8 mouse cellular contexts compared by ENCODE assay signal in genomic region chr9:20645121-20645520, GRCm38 (mm10). TPM values are rescaled to one million over a fixed set of nuclear protein-coding genes. Genes with fewer than 3 reads are reported as not detected.
DNase-seq lines count a peak whose midpoint lies in the region; ATAC-seq and TF ChIP-seq lines count a peak whose summit lies in the region.

No protein-coding gene starts in this region.

- peak overlapping the region; percentile 68 to 98 for H3K27ac ChIP-seq in heart, embryonic 14.5 days (replicated peaks in 1 of 2; ENCODE audit: control insufficient read depth in 1 of 2, insufficient read depth in 1 of 2, low read depth in 2 of 2, low read length in 2 of 2)
- H3K27ac ChIP-seq in embryonic facial prominence, embryonic 14.5 days (replicated peaks; ENCODE audit: low read depth, low read length): peak overlapping the region; percentile 83
- peak overlapping the region; percentile 75 for H3K27ac ChIP-seq in limb, embryonic 12.5 days
- peak overlapping the region; percentile 83 for H3K27ac ChIP-seq in midbrain, postnatal 0 days (ENCODE audit: low read depth, low read length)

- H3K4me1 ChIP-seq in heart, embryonic 14.5 days (ENCODE audit: control insufficient read depth in 2 of 2, insufficient read depth in 2 of 2, low read length in 2 of 2): peaks cover 4 to 22% of the 10 kb centered on the region in 2 experiments
- H3K4me1 ChIP-seq in embryonic facial prominence, embryonic 14.5 days (ENCODE audit: control insufficient read depth, insufficient read depth, low read length): no peaks in the 10 kb centered on the region; the same call in none of the 2 replicates
- H3K4me1 ChIP-seq in limb, embryonic 12.5 days (replicated peaks): peaks cover 26% of the 10 kb centered on the region
- H3K4me1 ChIP-seq in midbrain, postnatal 0 days (ENCODE audit: insufficient read depth, low read length): peaks cover 9% of the 10 kb centered on the region; the same call in 1 of the 2 replicates

- no peak for ATAC-seq in heart, embryonic 14.5 days (ENCODE audit: insufficient number of reproducible peaks, insufficient read depth, low FRiP score, low read depth)
- ATAC-seq in embryonic facial prominence, embryonic 14.5 days (ENCODE audit: low read depth): no peak
- no peak for ATAC-seq in limb, embryonic 12.5 days (ENCODE audit: insufficient number of reproducible peaks, insufficient read depth, low FRiP score, low TSS enrichment, low read depth)
- no peak for ATAC-seq in midbrain, postnatal 0 days (ENCODE audit: low FRiP score)

- H3K9ac ChIP-seq in heart, embryonic 14.5 days (ENCODE audit: low read length): peak overlapping the region; percentile 82
- peak overlapping the region; percentile 86 for H3K9ac ChIP-seq in embryonic facial prominence, embryonic 14.5 days (ENCODE audit: low read depth, low read length)
- H3K9ac ChIP-seq in limb, embryonic 12.5 days (replicated peaks): peak overlapping the region; percentile 76
- peak overlapping the region; percentile 74 for H3K9ac ChIP-seq in midbrain, postnatal 0 days (replicated peaks; ENCODE audit: low read length, poor library complexity, severe bottlenecking)

- DNase-seq in heart, postnatal 14 days: no peak
- DNase-seq in CD8-positive naive resting alpha-beta T cell, adult 2 months (ENCODE audit: low read depth in 2 of 2, low spot score in 2 of 2): peak; percentile 68 to 75
- DNase-seq in embryonic facial prominence, embryonic 14.5 days (ENCODE audit: low spot score): peak; percentile 32
- DNase-seq in midbrain, postnatal 0 days (ENCODE audit: low spot score): no peak
- no peak for DNase-seq in ovary, postnatal 10 days (ENCODE audit: low spot score)
- DNase-seq in urinary bladder, postnatal 10 days (ENCODE audit: low spot score): no peak

- no peaks in the 10 kb centered on the region for H3K9me3 ChIP-seq in heart, embryonic 14.5 days (ENCODE audit: control insufficient read depth, low read length)
- H3K9me3 ChIP-seq in embryonic facial prominence, embryonic 14.5 days (ENCODE audit: control insufficient read depth, low read length): no peaks in the 10 kb centered on the region
- no peaks in the 10 kb centered on the region for H3K9me3 ChIP-seq in limb, embryonic 12.5 days
- H3K9me3 ChIP-seq in midbrain, postnatal 0 days (ENCODE audit: low read length): no peaks in the 10 kb centered on the region

- no peaks in the 10 kb centered on the region for H3K27me3 ChIP-seq in heart, embryonic 14.5 days (ENCODE audit: control insufficient read depth, insufficient read depth, low read length)
- H3K27me3 ChIP-seq in embryonic facial prominence, embryonic 14.5 days (replicated peaks; ENCODE audit: control insufficient read depth, insufficient read depth, low read length): no peaks in the 10 kb centered on the region
- no peaks in the 10 kb centered on the region for H3K27me3 ChIP-seq in limb, embryonic 12.5 days
- H3K27me3 ChIP-seq in midbrain, postnatal 0 days (ENCODE audit: insufficient read depth, low read length): no peaks in the 10 kb centered on the region

- H3K36me3 ChIP-seq in heart, embryonic 14.5 days (ENCODE audit: control insufficient read depth, insufficient read depth, low read length): peaks cover 35% of the 10 kb centered on the region
- peaks cover 31% of the 10 kb centered on the region for H3K36me3 ChIP-seq in embryonic facial prominence, embryonic 14.5 days (ENCODE audit: control insufficient read depth, insufficient read depth, low read length)
- peaks cover 34% of the 10 kb centered on the region for H3K36me3 ChIP-seq in limb, embryonic 12.5 days
- H3K36me3 ChIP-seq in midbrain, postnatal 0 days (ENCODE audit: insufficient read depth, low read length): peaks cover 19% of the 10 kb centered on the region

- peak overlapping the region; percentile 99 for H3K4me2 ChIP-seq in heart, embryonic 14.5 days (ENCODE audit: low read length)
- H3K4me2 ChIP-seq in embryonic facial prominence, embryonic 14.5 days (ENCODE audit: low read depth, low read length): peak overlapping the region; percentile 81
- H3K4me2 ChIP-seq in limb, embryonic 12.5 days: peak overlapping the region; percentile 95
- peak overlapping the region; percentile 97 for H3K4me2 ChIP-seq in midbrain, postnatal 0 days (ENCODE audit: low read depth, low read length, poor library complexity, severe bottlenecking)

- TF ChIP-seq CTCF in midbrain, postnatal 0 days (IDR thresholded peaks at IDR 0.05): no peak

- intact Hi-C loops in heart, postnatal 14 days (cut with DNase I): loop anchor here (2.0 to 10.0 kb wide), 2 partner anchors 64 to 180 kb away; partner anchors contain the start of genes Zfp26 and Zfp846

- 2% methylated on average over 17 of the region's 17 CpGs for WGBS in heart, embryonic 14.5 days
- 4% methylated on average over 17 of the region's 17 CpGs for WGBS in embryonic facial prominence, embryonic 14.5 days
- 5% methylated on average over 17 of the region's 17 CpGs for WGBS in limb, embryonic 12.5 days
- WGBS in midbrain, postnatal 0 days: 6% methylated on average over 17 of the region's 17 CpGs

- H3K4me3 ChIP-seq in heart, embryonic 14.5 days (ENCODE audit: control insufficient read depth in 1 of 2, insufficient read depth in 1 of 2, low read depth in 1 of 2, low read length in 2 of 2): peak overlapping the region; percentile 90 to 96
- H3K4me3 ChIP-seq in embryonic facial prominence, embryonic 14.5 days (ENCODE audit: low read depth, low read length): peak overlapping the region; percentile 74
- peak overlapping the region; percentile 83 for H3K4me3 ChIP-seq in limb, embryonic 12.5 days (replicated peaks)
- H3K4me3 ChIP-seq in midbrain, postnatal 0 days (ENCODE audit: low read depth, low read length): peak overlapping the region; percentile 64

RNA-seq across cellular contexts. Expression of gene Fbxl12, which starts 0.6 kb away (rescaled TPM):
- 7.6 and 10.6 TPM in 2 replicates for polyA plus RNA-seq in heart, embryonic 14.5 days (2014; fragmentation: Nextera tagmentation; extraction: Ambion mirVana)
- 10 to 100 TPM; 12.4 to 16.8 TPM for total RNA-seq in heart, postnatal 14 days (2021)
- 11.5 and 14.3 TPM in 2 replicates for polyA plus RNA-seq in embryonic facial prominence, embryonic 14.5 days (2014; fragmentation: Nextera tagmentation; extraction: Ambion mirVana)
- 20.9 and 21.0 TPM in 2 replicates for polyA plus RNA-seq in limb, embryonic 12.5 days (2016; fragmentation: Nextera tagmentation; extraction: Ambion mirVana)
- total RNA-seq in midbrain, postnatal 0 days (2014; rRNA removed): 17.6 and 25.3 TPM in 2 replicates
- polyA plus RNA-seq in midbrain, postnatal 0 days (2015; fragmentation: Nextera tagmentation; extraction: Ambion mirVana): 12.9 and 13.6 TPM in 2 replicates

RNA-seq across cellular contexts. Expression of gene Ubl5, which starts 2.4 kb away (rescaled TPM):
- 345 and 375 TPM in 2 replicates for polyA plus RNA-seq in heart, embryonic 14.5 days (2014; fragmentation: Nextera tagmentation; extraction: Ambion mirVana)
- 100 to 1,000 TPM; 226 to 229 TPM for total RNA-seq in heart, postnatal 14 days (2021)
- polyA plus RNA-seq in embryonic facial prominence, embryonic 14.5 days (2014; fragmentation: Nextera tagmentation; extraction: Ambion mirVana): 332 and 354 TPM in 2 replicates
- 395 and 428 TPM in 2 replicates for polyA plus RNA-seq in limb, embryonic 12.5 days (2016; fragmentation: Nextera tagmentation; extraction: Ambion mirVana)
- 213 and 253 TPM in 2 replicates for total RNA-seq in midbrain, postnatal 0 days (2014; rRNA removed)
- polyA plus RNA-seq in midbrain, postnatal 0 days (2015; fragmentation: Nextera tagmentation; extraction: Ambion mirVana): 498 and 531 TPM in 2 replicates

RNA-seq across cellular contexts. Expression of gene Pin1, which starts 6.8 kb away (rescaled TPM):
- polyA plus RNA-seq in heart, embryonic 14.5 days (2014; fragmentation: Nextera tagmentation; extraction: Ambion mirVana): 45.5 and 48.5 TPM in 2 replicates
- total RNA-seq in heart, postnatal 14 days (2021): 10 to 100 TPM; 17.7 to 17.8 TPM
- 46.3 and 48.1 TPM in 2 replicates for polyA plus RNA-seq in embryonic facial prominence, embryonic 14.5 days (2014; fragmentation: Nextera tagmentation; extraction: Ambion mirVana)
- polyA plus RNA-seq in limb, embryonic 12.5 days (2016; fragmentation: Nextera tagmentation; extraction: Ambion mirVana): 52.2 and 52.7 TPM in 2 replicates
- 31.9 and 32.0 TPM in 2 replicates for total RNA-seq in midbrain, postnatal 0 days (2014; rRNA removed)
- polyA plus RNA-seq in midbrain, postnatal 0 days (2015; fragmentation: Nextera tagmentation; extraction: Ambion mirVana): 60.3 and 67.1 TPM in 2 replicates

Comparison
In these comparisons a context has a peak if more than half of its experiments do, and no peak if none do; other contexts are left out.
1. DNase-seq: peak in CD8-positive naive resting alpha-beta T cell, adult 2 months (2 of 2) and embryonic facial prominence, embryonic 14.5 days (single experiment); none in heart, postnatal 14 days (0 of 2), midbrain, postnatal 0 days (single experiment), ovary, postnatal 10 days (single experiment) and urinary bladder, postnatal 10 days (single experiment).
2. Peak in every context shown above with its lines, with median percentiles within 50 percentile points of each other: H3K27ac ChIP-seq, H3K4me2 ChIP-seq, H3K4me3 ChIP-seq and H3K9ac ChIP-seq.